Mouse (Mus musculus): Measurements from ENCODE around the gene Mrps27. TPM values are rescaled to one million over a fixed set of nuclear protein-coding genes. Genes with fewer than 3 reads are reported as not detected.

Mrps27 gene
- 10 to 100 TPM; 23.1 to 29.1 TPM for polyA plus RNA-seq (2017; shearing (Covaris generic))

DNA sequence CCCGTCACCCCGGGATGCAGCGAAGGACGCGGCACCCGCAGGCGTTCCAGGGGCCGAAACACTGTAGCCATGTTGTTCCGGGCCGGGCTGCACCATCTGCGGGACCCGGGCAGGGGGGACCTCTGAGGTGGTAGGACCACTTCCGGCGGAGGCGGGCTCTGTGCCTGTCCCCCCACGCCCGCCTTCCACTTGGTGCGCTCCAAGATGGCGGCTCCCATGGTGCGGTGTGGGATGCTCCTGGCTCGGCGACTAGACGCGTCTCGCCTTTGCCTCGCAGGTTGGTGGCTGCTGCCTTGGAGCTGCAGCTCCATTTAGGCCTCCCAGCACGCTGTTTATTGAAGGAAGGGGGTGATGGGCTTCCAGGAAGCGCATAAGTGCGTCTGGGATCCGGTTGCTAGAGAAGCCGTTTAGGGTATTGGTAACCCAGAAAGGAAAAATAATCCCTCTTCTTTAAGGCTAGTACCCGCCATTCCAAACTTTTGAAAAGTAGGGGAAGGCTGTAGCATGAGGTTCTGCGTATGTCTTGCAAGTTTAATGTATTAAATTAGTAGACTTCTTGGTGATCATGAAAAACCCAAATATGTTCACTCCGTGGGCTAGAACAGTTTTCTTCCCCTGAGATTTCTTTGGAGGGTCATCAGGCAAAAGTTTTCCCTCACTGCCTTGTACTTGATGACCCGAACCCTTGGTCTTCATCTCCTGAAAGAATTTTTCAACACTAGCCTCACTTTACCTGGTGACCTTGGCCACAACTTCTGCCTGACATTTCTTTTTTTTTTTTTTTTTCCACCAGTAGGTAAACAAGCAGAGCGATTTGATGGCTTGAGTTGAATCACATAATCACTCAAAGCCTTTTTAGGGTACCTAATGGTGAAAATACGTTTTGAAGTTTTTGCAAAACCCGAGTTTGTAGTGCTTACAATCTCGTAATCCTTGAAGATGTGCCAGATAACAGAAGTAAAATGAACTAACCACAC lies at the start of gene Mrps27, which contains the start of gene Ptcd2:
TSS of gene Mrps27 (plus strand) at position 188 of the 977 bp plus-strand sequence.
TSS of gene Ptcd2 (minus strand) at position 107 of the 977 bp plus-strand sequence.

Other genes starting within 250 kb of the Mrps27 start
- gene Zfp366, start 160.0 kb upstream of the Mrps27 start, polyA plus RNA-seq (2017; shearing (Covaris generic)) = not detected
- gene Ptcd2, start 81 bp upstream of the Mrps27 start, polyA plus RNA-seq (2017; shearing (Covaris generic)) = 10 to 100 TPM; 56.3 to 71.3 TPM
- gene Map1b, start 171.8 kb downstream of the Mrps27 start, polyA plus RNA-seq (2017; shearing (Covaris generic)) = 1 to 10 TPM in 1 of 2 experiments, under 1 TPM in 1; 0.58 to 2.1 TPM

Measured in inflammation-experienced regulatory T-cells (primary cell).